Mouse (Mus musculus) midbrain, embryonic 13.5 days (tissue): ENCODE data around the gene Gstm3. TPM values are rescaled to one million over a fixed set of nuclear protein-coding genes. Genes with fewer than 3 reads are reported as not detected.
A peak's percentile ranks its signal among the peaks of the same experiment; 100 is the strongest.
"Not testable (repeated sequence)": the region's sequence is repeated elsewhere in the genome, so short reads cannot be mapped to it uniquely, and the experiment has no call there.

Source experiments
- ATAC-seq: fragments of 200-750 bp; cut with Nextera tagmentation; 2 replicates; pipeline ENCODE4 v1.8.0; 2017; ENCODE audit warnings: mild to moderate bottlenecking, moderate TSS enrichment, moderate library complexity
- H3K27ac ChIP-seq: fragments of 300-500 bp; sonication (generic); 2 replicates; pipeline ENCODE4 v1.5.1; 2015; ENCODE audit warnings: inconsistent platforms, mild to moderate bottlenecking, moderate library complexity
- H3K27me3 ChIP-seq: fragments of 300-500 bp; sonication (generic); 2 replicates; pipeline ENCODE4 v1.6.1; 2015; ENCODE audit warnings: mild to moderate bottlenecking, inconsistent platforms
- H3K36me3 ChIP-seq: fragments of 300-500 bp; sonication (generic); 2 replicates; pipeline ENCODE4 v1.6.1; 2015; ENCODE audit warnings: mild to moderate bottlenecking, inconsistent platforms
- H3K4me1 ChIP-seq: fragments of 300-500 bp; sonication (generic); replicated peaks from 2 replicates; pipeline ENCODE4 v1.6.1; 2015; ENCODE audit warnings: inconsistent platforms
- H3K4me2 ChIP-seq: fragments of 300-500 bp; sonication (generic); replicated peaks from 2 replicates; pipeline ENCODE4 v1.6.1; 2015; ENCODE audit warnings: moderate library complexity, mild to moderate bottlenecking, inconsistent platforms
- H3K4me3 ChIP-seq: fragments of 300-500 bp; sonication (generic); replicated peaks from 2 replicates; pipeline ENCODE4 v1.5.1; 2015; ENCODE audit warnings: mild to moderate bottlenecking, inconsistent platforms
- H3K9ac ChIP-seq: fragments of 300-500 bp; sonication (generic); replicated peaks from 2 replicates; pipeline ENCODE4 v1.6.1; 2015; ENCODE audit warnings: mild to moderate bottlenecking, inconsistent platforms
- H3K9me3 ChIP-seq: fragments of 300-500 bp; sonication (generic); 2 replicates; pipeline ENCODE4 v1.6.1; 2016; ENCODE audit warnings: mild to moderate bottlenecking, inconsistent platforms
- WGBS: fragments of 180-500 bp; shearing (Covaris S2); methylation state at CpG from one replicate; pipeline ENCODE4 v1.1.7; 2015; 5-methylcytosine and 5-hydroxymethylcytosine counted together
- polyA plus RNA-seq: library from polyadenylated mRNA; unstranded; fragments of >200 nt; fragmentation: Nextera tagmentation; extraction: Ambion mirVana; gene quantifications from 2 replicates; pipeline ENCODE4 v1.2.1, GENCODE M21; 2015

Gstm3 gene
- polyA plus RNA-seq, result 0.26 TPM in 1 of 2 replicates, not detected in the other

DNA sequence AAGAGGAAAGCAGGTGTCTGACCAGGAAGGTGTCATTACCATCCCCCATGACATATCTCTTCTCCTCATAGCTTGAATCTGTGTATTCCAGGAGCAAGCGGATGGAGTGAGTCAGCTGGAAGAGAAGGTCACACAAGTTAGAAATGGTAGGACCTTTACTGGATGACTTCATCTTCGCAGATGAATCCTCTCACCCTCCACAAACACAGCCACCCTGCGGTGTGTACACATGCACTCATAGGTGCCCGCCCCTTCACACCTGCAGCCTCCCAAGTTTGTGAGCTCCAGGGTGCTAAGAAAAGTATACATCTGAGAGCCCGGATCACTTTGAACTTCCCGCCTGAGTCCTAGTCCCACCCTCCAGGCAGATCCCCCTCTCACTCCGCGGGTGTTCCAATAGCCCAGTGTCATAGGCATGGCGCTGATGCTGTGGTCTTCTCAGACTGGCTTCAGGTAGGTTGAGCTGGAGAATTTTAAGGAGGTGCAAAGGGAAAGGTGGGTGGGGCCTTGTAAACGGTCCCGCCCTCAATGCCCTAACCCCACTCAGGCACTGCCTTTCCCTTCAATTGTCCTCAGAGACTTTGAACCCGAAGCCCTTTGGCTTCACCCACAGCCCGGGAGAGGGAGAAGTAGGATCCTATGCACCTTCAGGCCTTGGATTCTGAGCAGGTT lies at the start of gene Gstm3:
Gene Gstm3, minus strand, starts transcription at position 560 of the 672 bp plus-strand sequence.
- 70% methylated on average over 13 of the region's 13 CpGs for WGBS
- no peak within 1 kb of the TSS for H3K4me3 ChIP-seq
- H3K9ac ChIP-seq, result no peak within 1 kb of the TSS
- no peak within 1 kb of the TSS for H3K4me2 ChIP-seq
- H3K9me3 ChIP-seq, result no peaks in the 10 kb centered on the region
- H3K36me3 ChIP-seq, result no peaks in the 10 kb centered on the region
- H3K4me1 ChIP-seq, result peaks cover 6% of the 10 kb centered on the region; the same call in 1 of the 2 replicates
- no peak for ATAC-seq
- H3K27me3 ChIP-seq, result 0 out of 2 replicates have a peak, but pooled peaks cover 3% of the 10 kb centered on the region
- H3K27ac ChIP-seq, result no peak within 1 kb of the TSS

DNA sequence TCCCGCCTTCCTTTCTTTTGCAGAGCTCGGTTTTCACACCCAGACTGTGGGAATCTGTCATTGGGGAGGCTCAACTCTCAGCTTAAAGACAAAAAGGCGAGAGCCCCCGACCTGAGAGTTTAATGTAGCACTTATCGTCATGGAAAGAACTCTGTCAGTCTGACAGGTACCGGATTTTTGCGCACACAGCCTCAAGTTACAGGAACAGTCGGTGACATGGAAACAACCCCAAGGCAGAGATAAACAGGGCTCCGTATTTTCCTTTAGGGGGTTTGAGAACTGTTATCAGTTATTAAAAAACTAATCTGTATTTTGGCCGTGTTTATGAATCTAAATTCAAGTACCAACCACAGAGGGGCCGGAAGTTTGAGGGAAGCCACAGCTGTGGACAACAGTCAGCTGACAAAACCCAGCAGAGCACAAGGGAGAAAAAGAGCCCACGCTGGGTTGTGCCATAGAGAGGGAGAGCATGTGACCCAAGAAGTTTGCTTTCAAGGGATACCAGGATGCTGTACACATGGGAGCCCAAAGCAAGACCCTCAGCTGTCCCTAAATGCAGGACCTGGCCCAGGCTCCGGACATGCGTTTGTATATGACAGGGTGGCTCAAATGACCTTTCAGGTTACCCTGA lies 49.2 kb upstream of the Gstm3 start:
- Histone ChIP-seq H3K36me3 (no peaks in the 10 kb centered on the region), H3K27ac (0 out of 2 replicates have a peak overlapping the region, but pooled peaks have one; percentile 46), H3K9ac (peak overlapping the region; percentile 51; the same call in 1 of the 2 replicates), H3K27me3 (peaks cover 6% of the 10 kb centered on the region; the same call in 1 of the 2 replicates), H3K4me1 (peaks cover 18% of the 10 kb centered on the region), H3K4me3 (peak overlapping the region; percentile 40), H3K4me2 (peak overlapping the region; percentile 88), H3K9me3 (no peaks in the 10 kb centered on the region)
- WGBS, result 38% methylated on average over 14 of the region's 14 CpGs
- no peak for ATAC-seq

- H3K9ac ChIP-seq, result peak within 1 kb of the TSS; percentile 51
- peak within 1 kb of the TSS; percentile 40 for H3K4me3 ChIP-seq
- peak within 1 kb of the TSS; percentile 46 for H3K27ac ChIP-seq
- no peaks in the 10 kb centered on the region for H3K9me3 ChIP-seq
- peak; percentile 95 for ATAC-seq
- 0% methylated on average over 31 of the region's 31 CpGs for WGBS
- H3K4me1 ChIP-seq, result peaks cover 18% of the 10 kb centered on the region
- peaks cover 6% of the 10 kb centered on the region; the same call in 1 of the 2 replicates for H3K27me3 ChIP-seq
- H3K36me3 ChIP-seq, result no peaks in the 10 kb centered on the region
- peak within 1 kb of the TSS; percentile 88 for H3K4me2 ChIP-seq
These were observed 48.5 kb upstream of the Gstm3 start, which contains the start of gene Gstm1 for GRCm38 (mm10) chr3:108017473-108018189. TSS of gene Gstm1 (minus strand) at chr3:108017973.

DNA sequence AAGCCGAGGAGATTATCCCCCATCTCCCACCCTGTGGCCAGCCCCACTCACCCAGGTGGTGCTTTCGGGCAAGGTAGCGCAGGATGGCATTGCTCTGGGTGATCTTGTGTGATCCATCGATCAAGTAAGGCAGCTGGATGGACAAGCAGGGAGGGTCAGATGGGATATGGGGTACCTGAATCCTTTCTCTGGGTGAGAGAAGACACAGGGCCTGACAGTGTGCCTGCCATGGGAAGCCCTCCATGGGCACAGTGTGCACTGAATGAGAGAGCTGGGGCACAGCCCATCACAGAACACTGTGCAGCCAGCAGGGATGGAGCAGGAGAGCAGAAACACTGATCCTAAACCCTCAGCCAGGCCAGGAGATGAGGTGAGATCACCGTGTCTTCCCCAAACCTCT lies 47.4 kb upstream of the Gstm3 start:
- WGBS, result 90% methylated on average over 5 of the region's 5 CpGs
- ATAC-seq, H3K36me3 ChIP-seq, H3K4me3 ChIP-seq, H3K9me3 ChIP-seq, H3K9ac ChIP-seq, H3K27ac ChIP-seq, H3K27me3 ChIP-seq: not testable (repeated sequence)
- H3K4me1 ChIP-seq, result peaks cover 21% of the 10 kb centered on the region
- peak overlapping the region; percentile 88 for H3K4me2 ChIP-seq

GRCm38 (mm10) chr3:108014974-108015346 lies 45.9 kb upstream of the Gstm3 start:
- Histone ChIP-seq H3K4me1 (peaks cover 28% of the 10 kb centered on the region), H3K4me3 (no peak overlapping the region), H3K36me3 (no peaks in the 10 kb centered on the region), H3K9me3 (no peaks in the 10 kb centered on the region), H3K4me2 (no peak overlapping the region), H3K27ac (no peak overlapping the region), H3K27me3 (peaks cover 6% of the 10 kb centered on the region; the same call in 1 of the 2 replicates), H3K9ac (no peak overlapping the region)
- ATAC-seq, result no peak
- WGBS, result 92% methylated on average over 2 of the region's 2 CpGs

- 82% methylated on average over 7 of the region's 8 CpGs for WGBS
- Histone ChIP-seq H3K27ac (no peak overlapping the region), H3K9me3 (no peaks in the 10 kb centered on the region), H3K4me1 (peaks cover 28% of the 10 kb centered on the region), H3K9ac (no peak overlapping the region), H3K4me3 (no peak overlapping the region), H3K27me3 (peaks cover 6% of the 10 kb centered on the region; the same call in 1 of the 2 replicates), H3K36me3 (no peaks in the 10 kb centered on the region), H3K4me2 (no peak overlapping the region)
- ATAC-seq, result no peak
These were observed 45.3 kb upstream of the Gstm3 start for GRCm38 (mm10) chr3:108014098-108014973.

- no peaks in the 10 kb centered on the region for H3K36me3 ChIP-seq
- H3K9me3 ChIP-seq, result no peaks in the 10 kb centered on the region
- no peak overlapping the region for H3K9ac ChIP-seq
- H3K4me3 ChIP-seq, result no peak overlapping the region
- ATAC-seq, result no peak
- H3K27me3 ChIP-seq, result peaks cover 6% of the 10 kb centered on the region; the same call in 1 of the 2 replicates
- H3K4me2 ChIP-seq, result no peak overlapping the region
- 85% methylated on average over 4 of the region's 4 CpGs for WGBS
- peaks cover 26% of the 10 kb centered on the region for H3K4me1 ChIP-seq
- H3K27ac ChIP-seq, result no peak overlapping the region
These were observed 44.3 kb upstream of the Gstm3 start for GRCm38 (mm10) chr3:108013331-108013871.

GRCm38 (mm10) chr3:108011558-108011957 lies 42.5 kb upstream of the Gstm3 start:
- 0 out of 2 replicates have a peak overlapping the region, but pooled peaks have one; percentile 35 for H3K27ac ChIP-seq
- H3K36me3 ChIP-seq, result no peaks in the 10 kb centered on the region
- ATAC-seq, result peak; percentile 74
- H3K9me3 ChIP-seq, result no peaks in the 10 kb centered on the region
- H3K27me3 ChIP-seq, result peaks cover 6% of the 10 kb centered on the region; the same call in 1 of the 2 replicates
- H3K9ac ChIP-seq, result no peak overlapping the region
- H3K4me2 ChIP-seq, result no peak overlapping the region
- WGBS, result 19% methylated on average over 3 of the region's 3 CpGs
- H3K4me3 ChIP-seq, result no peak overlapping the region
- peaks cover 11% of the 10 kb centered on the region for H3K4me1 ChIP-seq

- Histone ChIP-seq H3K27ac (no peak overlapping the region), H3K4me1 (peaks cover 11% of the 10 kb centered on the region), H3K36me3 (no peaks in the 10 kb centered on the region), H3K4me2 (no peak overlapping the region), H3K9ac (no peak overlapping the region), H3K27me3 (no peaks in the 10 kb centered on the region), H3K9me3 (no peaks in the 10 kb centered on the region), H3K4me3 (no peak overlapping the region)
- 69% methylated on average over 2 of the region's 2 CpGs for WGBS
- no peak for ATAC-seq
These were observed 41.2 kb upstream of the Gstm3 start for GRCm38 (mm10) chr3:108010286-108010685.

- Histone ChIP-seq H3K36me3 (no peaks in the 10 kb centered on the region), H3K27me3 (no peaks in the 10 kb centered on the region), H3K9me3 (no peaks in the 10 kb centered on the region), H3K4me2 (no peak overlapping the region), H3K4me1 (no peaks in the 10 kb centered on the region), H3K27ac (no peak overlapping the region), H3K9ac (no peak overlapping the region), H3K4me3 (no peak overlapping the region)
- ATAC-seq, result no peak
- WGBS, result 88% methylated on average over 8 of the region's 8 CpGs
These were observed 32.9 kb upstream of the Gstm3 start for GRCm38 (mm10) chr3:108002021-108002420.

DNA sequence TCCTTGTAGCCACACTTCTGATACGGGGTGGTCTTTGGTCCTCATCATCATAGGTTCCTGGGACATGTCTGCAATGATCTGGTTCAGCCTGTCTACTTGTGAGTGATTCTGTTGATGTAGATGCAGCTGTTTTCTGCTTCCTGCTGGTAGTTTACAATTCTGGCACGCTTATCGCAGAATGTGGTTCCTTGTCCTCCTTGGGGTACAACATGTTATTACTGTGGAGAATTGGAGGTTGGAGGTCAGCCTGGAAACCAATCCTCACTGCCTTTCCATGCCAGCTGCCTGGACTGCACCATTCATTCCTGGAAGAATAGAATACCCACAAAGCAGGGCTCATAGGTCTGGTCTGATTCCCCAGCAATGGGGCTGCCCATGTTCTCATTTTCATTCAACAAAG lies 30.4 kb upstream of the Gstm3 start:
- no peak for ATAC-seq
- H3K27me3 ChIP-seq, result no peaks in the 10 kb centered on the region
- H3K27ac ChIP-seq, result no peak overlapping the region
- no peaks in the 10 kb centered on the region for H3K9me3 ChIP-seq
- no peak overlapping the region for H3K4me3 ChIP-seq
- WGBS, result 92% methylated on average over 3 of the region's 3 CpGs
- no peak overlapping the region for H3K9ac ChIP-seq
- no peaks in the 10 kb centered on the region for H3K4me1 ChIP-seq
- H3K4me2 ChIP-seq, result no peak overlapping the region
- H3K36me3 ChIP-seq, result no peaks in the 10 kb centered on the region
